Mouse (Mus musculus) cerebellum, adult 2 months (tissue): ENCODE measurements around the gene Bcas3.

ENCODE experiments used
- CTCF ChIP-seq: fragments of 200-500 bp; IDR thresholded peaks from 2 replicates; pipeline ENCODE4 v1.5.1; 2011; ENCODE audit warnings: low read depth, mild to moderate bottlenecking, control low read depth, low read length, moderate library complexity, borderline replicate concordance; ENCODE audit not compliant: insufficient read depth
- POLR2A ChIP-seq: fragments of 200-500 bp; IDR thresholded peaks from 2 replicates; pipeline ENCODE4 v1.6.1; 2011; ENCODE audit warnings: low read length, control low read depth, borderline replicate concordance; ENCODE audit not compliant: insufficient read depth

DNA sequence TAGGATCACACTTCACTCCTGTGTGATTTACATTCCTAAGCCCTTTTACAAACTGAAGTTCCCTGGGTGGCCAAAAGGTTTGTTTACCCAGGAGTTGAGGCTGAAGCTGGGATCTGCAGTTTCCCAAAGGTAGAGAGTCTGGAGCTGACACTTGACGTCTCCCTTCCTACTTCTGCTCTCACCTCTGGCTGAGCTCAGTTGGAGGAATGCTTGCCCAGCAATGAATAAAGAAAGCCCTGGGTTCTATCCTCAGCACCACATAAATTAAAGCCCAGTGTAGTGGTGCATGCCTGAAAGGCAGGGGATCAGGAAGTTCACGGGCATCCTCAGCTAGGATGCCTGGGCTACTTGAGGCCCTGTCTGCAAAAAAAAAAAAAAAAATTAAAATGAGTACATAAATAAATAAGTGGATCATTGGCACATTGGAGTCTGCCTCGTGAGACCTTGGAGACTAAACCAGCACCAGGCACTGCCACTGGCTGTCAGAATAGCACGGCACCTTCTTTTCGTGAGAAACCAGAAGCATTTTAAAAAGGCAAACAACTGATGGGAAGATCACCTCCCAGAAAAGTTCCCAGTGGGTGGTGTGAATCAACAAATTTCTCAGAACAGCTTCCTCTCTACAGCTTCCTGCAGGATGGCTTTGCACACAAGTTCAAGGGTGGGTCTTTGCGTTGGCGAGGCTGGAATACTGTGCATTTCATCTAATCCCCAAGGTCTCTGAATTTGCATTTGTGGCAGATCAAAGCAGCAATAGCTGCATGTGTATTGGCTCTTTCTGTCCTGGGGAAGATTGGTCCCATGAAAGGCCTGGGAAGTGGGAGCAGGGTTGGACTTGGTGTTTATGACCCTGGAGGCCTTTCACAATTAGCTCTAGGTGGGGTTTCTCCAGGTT, 381.6 kb downstream of the Bcas3 start:
- no peak for TF ChIP-seq POLR2A
- no peak for TF ChIP-seq CTCF
